Mouse (Mus musculus): ENCODE results near the gene Pjvk. TPM values are rescaled to one million over a fixed set of nuclear protein-coding genes. Genes with fewer than 3 reads are reported as not detected.

The Pjvk gene
- polyA plus RNA-seq, 1 experiment from 2014 or later: 0.20 TPM

- no peak overlapping the region for H3K9ac ChIP-seq
- H3K27ac ChIP-seq: peak overlapping the region; percentile 25; the same call in 1 of the 2 replicates
- H3K36me3 ChIP-seq: peaks cover 76% of the 10 kb centered on the region
- H3K27me3 ChIP-seq: no peaks in the 10 kb centered on the region
- no peak for ATAC-seq (ENCODE audit: borderline replicate concordance, extremely low read depth, low FRiP score, low TSS enrichment)
- H3K4me1 ChIP-seq: no peaks in the 10 kb centered on the region
- no peak overlapping the region for H3K4me2 ChIP-seq
- 70% methylated on average over 12 of the region's 12 CpGs for WGBS
- no peak overlapping the region for H3K4me3 ChIP-seq
- no peaks in the 10 kb centered on the region for H3K9me3 ChIP-seq
Measured at GRCm38 (mm10) chr2:76690436-76691204, 42.3 kb downstream of the Pjvk start.

GRCm38 (mm10) chr2:76693765-76694164, 45.5 kb downstream of the Pjvk start:
- Histone ChIP-seq H3K4me3 (no peak overlapping the region), H3K27ac (no peak overlapping the region), H3K9ac (no peak overlapping the region), H3K36me3 (peaks cover 56% of the 10 kb centered on the region), H3K4me2 (no peak overlapping the region), H3K4me1 (no peaks in the 10 kb centered on the region), H3K27me3 (no peaks in the 10 kb centered on the region), H3K9me3 (no peaks in the 10 kb centered on the region)
- ATAC-seq (ENCODE audit: borderline replicate concordance, extremely low read depth, low FRiP score, low TSS enrichment): no peak
- WGBS: 90% methylated on average over 5 of the region's 5 CpGs

- Histone ChIP-seq H3K27me3 (no peaks in the 10 kb centered on the region), H3K36me3 (peaks cover 53% of the 10 kb centered on the region), H3K9me3 (no peaks in the 10 kb centered on the region), H3K4me3 (no peak overlapping the region), H3K27ac (no peak overlapping the region), H3K4me1 (no peaks in the 10 kb centered on the region), H3K4me2 (no peak overlapping the region), H3K9ac (no peak overlapping the region)
- whole genome bisulfite sequencing: 69% methylated on average over 6 of the region's 6 CpGs
- no peak for ATAC-seq (ENCODE audit: borderline replicate concordance, extremely low read depth, low FRiP score, low TSS enrichment)
Measured at GRCm38 (mm10) chr2:76695290-76695689, 47.0 kb downstream of the Pjvk start.

GRCm38 (mm10) chr2:76702188-76702587, 53.9 kb downstream of the Pjvk start:
- no peaks in the 10 kb centered on the region for H3K27me3 ChIP-seq
- H3K27ac ChIP-seq: no peak overlapping the region
- 80% methylated on average over 3 of the region's 3 CpGs for WGBS
- no peak overlapping the region for H3K4me2 ChIP-seq
- no peak for ATAC-seq (ENCODE audit: borderline replicate concordance, extremely low read depth, low FRiP score, low TSS enrichment)
- no peak overlapping the region for H3K4me3 ChIP-seq
- H3K4me1 ChIP-seq: no peaks in the 10 kb centered on the region
- no peaks in the 10 kb centered on the region for H3K9me3 ChIP-seq
- H3K9ac ChIP-seq: no peak overlapping the region
- 0 out of 2 replicates have a peak, but pooled peaks cover 3% of the 10 kb centered on the region for H3K36me3 ChIP-seq

- H3K36me3 ChIP-seq: no peaks in the 10 kb centered on the region
- 69% methylated on average over 5 of the region's 5 CpGs for WGBS
- no peak overlapping the region for H3K9ac ChIP-seq
- H3K27ac ChIP-seq: no peak overlapping the region
- no peak overlapping the region for H3K4me2 ChIP-seq
- ATAC-seq (ENCODE audit: borderline replicate concordance, extremely low read depth, low FRiP score, low TSS enrichment): no peak
- no peaks in the 10 kb centered on the region for H3K27me3 ChIP-seq
- H3K9me3 ChIP-seq: no peaks in the 10 kb centered on the region
- no peak overlapping the region for H3K4me3 ChIP-seq
- no peaks in the 10 kb centered on the region for H3K4me1 ChIP-seq
Measured at GRCm38 (mm10) chr2:76702751-76703150, 54.5 kb downstream of the Pjvk start.

GRCm38 (mm10) chr2:76705655-76706054, 57.4 kb downstream of the Pjvk start:
- Histone ChIP-seq H3K4me1 (no peaks in the 10 kb centered on the region), H3K27ac (no peak overlapping the region), H3K36me3 (peaks cover 8% of the 10 kb centered on the region; the same call in 1 of the 2 replicates), H3K4me2 (no peak overlapping the region), H3K4me3 (no peak overlapping the region), H3K9me3 (no peaks in the 10 kb centered on the region; the same call in 1 of the 2 replicates), H3K9ac (no peak overlapping the region), H3K27me3 (no peaks in the 10 kb centered on the region)
- ATAC-seq (ENCODE audit: borderline replicate concordance, extremely low read depth, low FRiP score, low TSS enrichment): no peak
- 91% methylated on average over 13 of the region's 13 CpGs for WGBS

Other genes starting within 250 kb of the Pjvk start
- 18.1 and 21.1 TPM in 2 replicates for gene Osbpl6, start 242.0 kb upstream of the Pjvk start, polyA plus RNA-seq (2015; fragmentation: Nextera tagmentation; extraction: Ambion mirVana)
- 68.2 and 73.7 TPM in 2 replicates for gene Prkra, start 461 bp upstream of the Pjvk start, polyA plus RNA-seq (2015; fragmentation: Nextera tagmentation; extraction: Ambion mirVana)
- 70.3 and 73.3 TPM in 2 replicates for gene Fkbp7, start 24.6 kb downstream of the Pjvk start, polyA plus RNA-seq (2015; fragmentation: Nextera tagmentation; extraction: Ambion mirVana)
- gene Plekha3, start 26.8 kb downstream of the Pjvk start, polyA plus RNA-seq (2015; fragmentation: Nextera tagmentation; extraction: Ambion mirVana): 12.4 and 13.4 TPM in 2 replicates

Data from lung, embryonic 15.5 days (tissue).